Mouse (Mus musculus): ENCODE data around the gene Fsip1. TPM values are rescaled to one million over a fixed set of nuclear protein-coding genes. Genes with fewer than 3 reads are reported as not detected.

Gene Fsip1
- total and polyA plus RNA-seq, 3 experiments, result 0.37 to 0.45 TPM; not detected in 1

- DNase-seq, result no peak
Measured at GRCm38 (mm10) chr2:118124437-118124836, 132.3 kb downstream of the Fsip1 start.

- DNase-seq, result no peak
Measured at GRCm38 (mm10) chr2:118123743-118124142, 133.0 kb downstream of the Fsip1 start.

- no peak for DNase-seq
Measured at GRCm38 (mm10) chr2:118122291-118122690, 134.5 kb downstream of the Fsip1 start.

GRCm38 (mm10) chr2:118120751-118121150, 136.0 kb downstream of the Fsip1 start:
- DNase-seq, result no peak

GRCm38 (mm10) chr2:118120095-118120494, 136.7 kb downstream of the Fsip1 start:
- no peak for DNase-seq

GRCm38 (mm10) chr2:118119684-118120083, 137.1 kb downstream of the Fsip1 start:
- DNase-seq, result no peak

- no peak for DNase-seq
Measured at GRCm38 (mm10) chr2:118118515-118118914, 138.3 kb downstream of the Fsip1 start.

GRCm38 (mm10) chr2:118118045-118118444, 138.7 kb downstream of the Fsip1 start:
- no peak for DNase-seq

- DNase-seq, result no peak
Measured at GRCm38 (mm10) chr2:118117401-118117800, 139.4 kb downstream of the Fsip1 start.

- DNase-seq, result no peak
Measured at GRCm38 (mm10) chr2:118116754-118117290, 139.9 kb downstream of the Fsip1 start.

- peak; percentile 28 for DNase-seq
Measured at GRCm38 (mm10) chr2:118116180-118116579, 140.6 kb downstream of the Fsip1 start.

GRCm38 (mm10) chr2:118115647-118116046, 141.1 kb downstream of the Fsip1 start:
- no peak for DNase-seq

GRCm38 (mm10) chr2:118114671-118115070, 142.1 kb downstream of the Fsip1 start:
- DNase-seq, result no peak

- no peak for DNase-seq
Measured at GRCm38 (mm10) chr2:118113808-118114524, 142.8 kb downstream of the Fsip1 start.

GRCm38 (mm10) chr2:118112846-118113479, 143.8 kb downstream of the Fsip1 start:
- no peak for DNase-seq

- no peak for DNase-seq
Measured at GRCm38 (mm10) chr2:118112438-118112837, 144.3 kb downstream of the Fsip1 start.

GRCm38 (mm10) chr2:118111488-118112131, 145.2 kb downstream of the Fsip1 start, which contains the start of gene Thbs1:
TSS of gene Thbs1 (plus strand) at chr2:118111876.
- peak; percentile 80 for DNase-seq

GRCm38 (mm10) chr2:118111116-118111487, 145.7 kb downstream of the Fsip1 start:
- DNase-seq, result peak; percentile 89

GRCm38 (mm10) chr2:118110225-118110915, 146.4 kb downstream of the Fsip1 start:
- DNase-seq, result peak; percentile 81

- DNase-seq, result no peak
Measured at GRCm38 (mm10) chr2:118102169-118102568, 154.6 kb downstream of the Fsip1 start.

- no peak for DNase-seq
Measured at GRCm38 (mm10) chr2:118099104-118099503, 157.7 kb downstream of the Fsip1 start.

GRCm38 (mm10) chr2:118091226-118091625, 165.5 kb downstream of the Fsip1 start:
- no peak for DNase-seq
